Mouse (Mus musculus): ENCODE results near the gene Prkar2a. TPM values are rescaled to one million over a fixed set of nuclear protein-coding genes. Genes with fewer than 3 reads are reported as not detected.

The Prkar2a gene
- polyA plus RNA-seq, 1 experiment from 2014 or later = 57.1 TPM

DNA sequence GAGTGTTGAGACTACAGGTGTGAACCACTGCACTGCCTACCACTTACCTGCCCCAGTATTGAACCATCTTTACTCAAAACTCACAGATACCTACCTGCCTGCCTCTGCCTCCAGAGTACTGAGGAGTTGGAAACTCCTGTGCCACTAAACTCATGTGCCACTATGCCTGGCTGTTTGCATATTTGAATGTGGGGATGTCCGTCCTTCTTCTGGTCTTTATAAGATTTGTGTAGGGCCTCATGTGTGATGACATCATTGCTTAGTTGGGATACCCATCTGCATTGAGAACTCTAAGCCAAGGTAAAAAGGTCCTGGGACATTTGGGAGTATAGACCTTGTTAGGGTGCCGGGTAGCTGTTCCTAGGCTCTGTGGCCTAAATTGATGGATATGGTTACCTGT, 98.0 kb downstream of the Prkar2a start:
- Histone ChIP-seq H3K36me3 (peaks cover 5% of the 10 kb centered on the region; the same call in 1 of the 2 replicates), H3K4me1 (peaks cover 68% of the 10 kb centered on the region), H3K9me3 (no peaks in the 10 kb centered on the region), H3K27ac (replicated peaks) (no peak overlapping the region), H3K27me3 (no peaks in the 10 kb centered on the region), H3K4me2 (replicated peaks) (peak overlapping the region; percentile 18; the same call in 1 of the 2 replicates), H3K9ac (replicated peaks) (no peak overlapping the region), H3K4me3 (peak overlapping the region; percentile 12; the same call in 1 of the 2 replicates)
- ATAC-seq (ENCODE audit: low FRiP score, low read depth) = no peak
- 93% methylated on average over 2 of the region's 2 CpGs for WGBS

DNA sequence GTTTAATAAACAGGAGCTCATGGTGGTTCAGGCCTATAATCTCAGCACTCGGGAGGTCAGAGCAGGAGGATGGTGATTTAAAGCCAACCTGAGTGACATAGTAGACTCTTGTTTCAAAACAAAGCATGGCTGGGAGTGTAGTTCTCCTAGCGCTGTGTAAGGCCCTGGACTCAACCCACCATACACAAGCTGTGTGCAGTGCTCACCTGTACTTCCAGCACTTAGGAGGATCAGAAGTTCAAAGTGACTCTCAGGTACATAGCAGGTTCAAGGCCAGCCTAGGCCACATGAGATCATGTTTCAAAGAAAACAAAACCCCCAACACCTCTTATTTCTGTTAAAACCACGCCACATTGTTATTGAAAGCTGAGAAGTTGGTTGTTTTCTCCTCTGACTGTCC, 99.6 kb downstream of the Prkar2a start:
- Histone ChIP-seq H3K4me3 (no peak overlapping the region), H3K36me3 (peaks cover 5% of the 10 kb centered on the region; the same call in 1 of the 2 replicates), H3K4me1 (peaks cover 71% of the 10 kb centered on the region), H3K4me2 (replicated peaks) (peak overlapping the region; percentile 7; the same call in 1 of the 2 replicates), H3K27ac (replicated peaks) (no peak overlapping the region), H3K9ac (replicated peaks) (no peak overlapping the region), H3K27me3 (no peaks in the 10 kb centered on the region), H3K9me3 (no peaks in the 10 kb centered on the region)
- WGBS = 81% methylated on average over 3 of the region's 3 CpGs
- no peak for ATAC-seq (ENCODE audit: low FRiP score, low read depth)

DNA sequence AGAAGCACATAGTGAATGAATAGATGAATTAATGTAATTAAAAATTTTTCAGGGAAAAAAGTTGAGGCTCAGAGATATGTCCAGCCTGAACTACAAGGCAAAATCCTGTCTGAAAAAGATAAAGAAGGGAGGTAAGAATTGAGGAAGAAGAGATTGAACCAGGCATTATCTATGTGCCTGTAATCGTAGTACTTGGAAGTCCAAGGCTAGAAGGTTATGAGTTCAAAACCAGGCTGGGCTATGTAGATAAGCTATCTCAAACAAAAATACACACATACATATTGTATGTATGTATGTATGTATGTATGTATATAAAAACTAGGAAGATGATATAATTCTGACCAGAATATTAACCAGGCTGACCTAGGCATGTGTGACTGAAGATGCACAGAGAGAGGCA, 103.2 kb downstream of the Prkar2a start:
- no peak for ATAC-seq (ENCODE audit: low FRiP score, low read depth)
- WGBS = 93% methylated on average over 1 of the region's 1 CpGs
- peaks cover 77% of the 10 kb centered on the region for H3K4me1 ChIP-seq

DNA sequence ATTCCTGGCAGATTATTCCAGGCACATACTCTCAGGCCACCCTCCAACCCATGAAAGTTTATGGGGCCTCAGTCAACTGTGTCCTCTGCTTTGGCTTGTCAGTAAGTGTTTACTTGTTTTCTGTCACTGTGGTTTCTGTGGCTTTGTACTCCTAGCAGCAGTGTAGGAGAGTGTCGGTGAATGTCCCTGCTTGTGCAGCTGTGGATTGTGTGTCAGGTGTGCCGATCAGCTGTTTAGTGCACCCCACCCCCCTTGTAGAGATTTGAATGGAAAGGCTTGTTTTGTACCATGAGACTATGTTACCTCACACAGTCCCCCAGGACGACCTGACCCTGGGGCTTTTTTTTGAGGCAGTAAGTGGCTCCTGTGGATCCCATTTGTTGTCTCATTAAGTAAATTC, 103.6 kb downstream of the Prkar2a start:
- H3K9me3 ChIP-seq = no peaks in the 10 kb centered on the region
- peaks cover 21% of the 10 kb centered on the region for H3K36me3 ChIP-seq
- no peak overlapping the region for H3K4me2 ChIP-seq (replicated peaks)
- WGBS = 63% methylated on average over 3 of the region's 3 CpGs
- H3K4me1 ChIP-seq = peaks cover 73% of the 10 kb centered on the region
- H3K27ac ChIP-seq (replicated peaks) = no peak overlapping the region
- 0 out of 2 replicates have a peak overlapping the region, but pooled peaks have one; percentile 20 for H3K9ac ChIP-seq (replicated peaks)
- H3K27me3 ChIP-seq = no peaks in the 10 kb centered on the region
- ATAC-seq (ENCODE audit: low FRiP score, low read depth) = no peak
- no peak overlapping the region for H3K4me3 ChIP-seq

More for the DNA sequence above, 103.2 kb downstream of the Prkar2a start:
- no peak overlapping the region for H3K27ac ChIP-seq (replicated peaks)
- no peak overlapping the region for H3K4me2 ChIP-seq (replicated peaks)
- H3K27me3 ChIP-seq = no peaks in the 10 kb centered on the region
- no peak overlapping the region for H3K4me3 ChIP-seq
- 0 out of 2 replicates have a peak overlapping the region, but pooled peaks have one; percentile 20 for H3K9ac ChIP-seq (replicated peaks)
- H3K9me3 ChIP-seq = no peaks in the 10 kb centered on the region
- peaks cover 17% of the 10 kb centered on the region for H3K36me3 ChIP-seq

DNA sequence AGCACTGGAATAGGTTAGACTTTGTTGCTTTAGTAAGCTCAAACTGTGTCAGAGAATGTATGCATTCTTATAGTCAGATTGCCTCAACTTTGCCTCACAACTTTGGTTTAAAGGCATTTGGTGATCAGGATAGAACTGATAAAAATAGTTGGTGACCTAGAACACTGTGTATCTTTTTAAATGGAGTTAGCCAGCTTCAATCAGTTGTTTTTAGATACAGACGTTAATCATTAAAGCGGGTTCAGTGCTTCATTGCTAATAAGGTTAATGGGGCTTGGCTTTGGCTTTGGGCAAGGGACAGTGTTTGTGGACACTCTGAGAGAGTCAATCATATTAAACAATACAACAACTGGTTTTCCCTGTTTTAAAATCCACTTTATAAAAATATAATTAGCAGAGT, 106.2 kb downstream of the Prkar2a start:
- H3K4me1 ChIP-seq = peaks cover 52% of the 10 kb centered on the region
- WGBS = 70% methylated on average over 2 of the region's 2 CpGs

DNA sequence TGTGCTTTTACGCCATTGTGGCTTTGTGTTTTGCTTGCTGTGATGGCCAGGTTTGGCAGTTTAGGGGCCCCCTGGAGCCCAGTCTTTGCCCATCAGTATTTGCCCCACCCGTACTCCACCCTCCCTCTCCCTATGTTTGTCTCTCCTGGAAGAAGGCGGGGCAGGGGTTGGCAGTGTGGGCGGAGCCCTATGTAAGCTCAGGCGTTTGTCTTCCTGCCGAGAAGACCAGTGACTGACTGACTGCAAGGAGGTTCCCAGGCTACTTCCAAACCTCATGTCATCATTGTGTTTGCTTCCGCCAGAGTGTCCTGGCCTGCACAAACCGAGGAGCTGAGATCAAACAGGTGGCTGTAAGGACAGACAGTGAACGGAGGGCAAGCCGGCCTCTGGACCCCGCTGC, 106.6 kb downstream of the Prkar2a start:
- Histone ChIP-seq H3K9ac (replicated peaks) (no peak overlapping the region), H3K4me3 (no peak overlapping the region), H3K27ac (replicated peaks) (peak overlapping the region; percentile 25; the same call in 1 of the 2 replicates), H3K9me3 (no peaks in the 10 kb centered on the region), H3K4me1 (peaks cover 52% of the 10 kb centered on the region), H3K36me3 (peaks cover 48% of the 10 kb centered on the region), H3K27me3 (no peaks in the 10 kb centered on the region), H3K4me2 (replicated peaks) (peak overlapping the region; percentile 25; the same call in 1 of the 2 replicates)
- ATAC-seq (ENCODE audit: low FRiP score, low read depth) = peak; percentile 30; the same call in 1 of the 2 replicates
- 39% methylated on average over 11 of the region's 11 CpGs for WGBS

More for the DNA sequence above, 106.2 kb downstream of the Prkar2a start:
- Histone ChIP-seq H3K4me2 (replicated peaks) (no peak overlapping the region), H3K36me3 (peaks cover 45% of the 10 kb centered on the region), H3K27ac (replicated peaks) (no peak overlapping the region), H3K27me3 (no peaks in the 10 kb centered on the region), H3K4me3 (no peak overlapping the region), H3K9ac (replicated peaks) (no peak overlapping the region), H3K9me3 (no peaks in the 10 kb centered on the region)
- ATAC-seq (ENCODE audit: low FRiP score, low read depth) = no peak

DNA sequence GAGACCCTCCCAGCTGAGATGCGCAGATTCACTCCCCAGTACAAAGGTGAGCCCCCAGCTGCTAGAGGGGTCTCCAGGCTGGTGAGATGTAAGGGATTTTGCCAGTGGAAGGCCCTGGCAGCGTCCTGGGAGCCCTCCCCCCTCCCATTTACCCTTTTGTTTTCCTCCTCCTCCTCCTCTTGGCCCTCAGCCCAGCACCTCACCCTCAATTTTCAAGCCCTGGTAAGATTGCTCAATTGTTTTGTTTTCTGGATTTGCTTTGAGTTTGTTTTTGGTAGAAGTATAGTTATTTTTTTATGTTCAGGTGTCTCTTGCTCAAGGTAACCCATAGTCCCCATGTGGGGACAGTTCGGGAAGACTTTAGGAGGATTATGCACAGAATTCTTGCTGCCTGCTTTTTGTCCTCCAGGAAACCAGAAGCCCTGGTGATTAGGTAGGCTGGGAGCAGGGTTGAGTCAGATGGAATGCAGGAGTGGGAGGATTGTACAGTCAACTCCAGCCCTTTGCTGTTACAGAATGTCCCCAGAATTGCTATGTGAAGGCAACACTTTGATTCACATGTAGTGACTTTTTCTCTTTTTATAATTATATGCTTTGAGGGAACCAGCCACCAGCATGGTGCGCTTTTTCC, 107.4 kb downstream of the Prkar2a start:
- Histone ChIP-seq H3K9ac (replicated peaks) (no peak overlapping the region), H3K4me3 (no peak overlapping the region), H3K27me3 (no peaks in the 10 kb centered on the region), H3K36me3 (peaks cover 54% of the 10 kb centered on the region), H3K4me1 (peaks cover 48% of the 10 kb centered on the region), H3K9me3 (no peaks in the 10 kb centered on the region), H3K27ac (replicated peaks) (peak overlapping the region; percentile 25; the same call in 1 of the 2 replicates), H3K4me2 (replicated peaks) (no peak overlapping the region)
- no peak for ATAC-seq (ENCODE audit: low FRiP score, low read depth)
- WGBS = 72% methylated on average over 4 of the region's 4 CpGs

DNA sequence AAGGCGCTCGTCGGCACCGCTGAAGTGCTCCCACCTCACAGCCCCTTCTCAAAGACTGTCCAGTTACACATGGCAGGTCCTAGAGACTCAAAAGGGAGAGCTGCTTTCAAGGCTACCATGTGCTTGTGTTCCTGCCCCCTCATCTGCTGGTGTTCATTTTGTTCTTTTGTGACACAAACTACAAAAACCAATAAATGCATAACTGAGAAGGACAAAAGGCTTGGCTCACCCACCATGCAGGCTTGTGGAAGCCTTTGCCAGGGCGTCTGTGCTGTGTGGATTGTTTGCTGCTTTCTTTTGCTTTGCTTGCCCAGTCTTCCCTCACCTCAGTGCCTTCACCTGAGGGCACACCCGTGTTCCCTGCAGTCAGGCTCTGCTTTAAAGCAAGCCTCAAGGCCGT, 108.4 kb downstream of the Prkar2a start:
- H3K36me3 ChIP-seq = peaks cover 64% of the 10 kb centered on the region

DNA sequence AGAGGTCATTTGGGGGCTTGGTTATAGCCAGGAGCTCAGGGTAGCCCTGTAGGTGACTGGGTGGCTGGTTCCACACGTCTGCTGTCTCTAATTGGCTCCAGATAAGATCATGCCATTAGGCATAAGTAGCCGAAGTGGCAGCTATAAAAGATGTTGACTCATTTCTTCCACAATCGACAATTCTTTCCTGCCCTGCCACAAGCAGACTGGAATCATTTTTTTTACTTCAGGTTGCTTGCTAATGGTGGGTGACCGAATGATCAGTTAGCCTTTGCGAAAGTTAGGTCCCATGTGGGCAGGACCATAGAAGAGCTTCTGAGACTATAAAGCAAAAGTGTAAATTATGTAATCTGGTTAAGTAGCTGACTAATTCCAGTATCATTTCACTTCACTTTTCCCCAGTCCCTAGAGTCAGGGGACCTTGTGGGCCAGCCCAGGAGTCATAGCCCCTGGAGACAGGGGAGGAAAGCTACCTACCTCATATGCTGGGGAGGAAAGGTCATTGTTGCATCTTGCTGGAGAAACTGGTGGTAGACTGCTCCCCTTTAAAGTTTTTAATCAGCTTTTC, 109.5 kb downstream of the Prkar2a start:
- Histone ChIP-seq H3K36me3 (peaks cover 75% of the 10 kb centered on the region), H3K27me3 (no peaks in the 10 kb centered on the region), H3K4me2 (replicated peaks) (no peak overlapping the region), H3K4me1 (peaks cover 30% of the 10 kb centered on the region), H3K9ac (replicated peaks) (no peak overlapping the region), H3K4me3 (no peak overlapping the region), H3K9me3 (no peaks in the 10 kb centered on the region), H3K27ac (replicated peaks) (no peak overlapping the region)
- no peak for ATAC-seq (ENCODE audit: low FRiP score, low read depth)
- WGBS = 86% methylated on average over 5 of the region's 5 CpGs

More for the DNA sequence above, 108.4 kb downstream of the Prkar2a start:
- H3K27me3 ChIP-seq = no peaks in the 10 kb centered on the region
- H3K4me2 ChIP-seq (replicated peaks) = no peak overlapping the region
- no peak overlapping the region for H3K4me3 ChIP-seq
- H3K4me1 ChIP-seq = peaks cover 41% of the 10 kb centered on the region
- no peak for ATAC-seq (ENCODE audit: low FRiP score, low read depth)
- WGBS = 95% methylated on average over 7 of the region's 7 CpGs
- no peaks in the 10 kb centered on the region for H3K9me3 ChIP-seq
- H3K9ac ChIP-seq (replicated peaks) = no peak overlapping the region
- H3K27ac ChIP-seq (replicated peaks) = no peak overlapping the region

DNA sequence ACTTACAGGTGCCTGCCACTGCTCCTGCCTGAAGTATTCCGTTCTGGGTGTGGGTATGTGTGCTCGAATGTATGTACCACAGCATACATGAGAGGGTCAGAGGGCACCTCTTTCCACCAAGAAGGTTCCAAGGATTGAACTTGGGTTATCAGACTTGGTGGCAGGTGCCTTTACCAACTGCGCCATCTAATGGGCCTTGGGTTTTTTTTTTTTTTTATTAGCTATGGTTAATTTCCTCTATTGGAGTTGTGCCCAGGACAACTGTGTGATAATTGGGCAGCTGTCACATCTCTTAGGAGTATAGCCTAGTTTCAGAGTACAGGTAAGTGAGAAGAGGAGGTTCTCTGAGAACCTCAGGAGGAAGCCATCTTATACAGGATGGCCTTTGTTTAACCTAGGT, 110.5 kb downstream of the Prkar2a start:
- Histone ChIP-seq H3K27me3 (no peaks in the 10 kb centered on the region), H3K9ac (replicated peaks) (no peak overlapping the region), H3K27ac (replicated peaks) (no peak overlapping the region), H3K36me3 (peaks cover 85% of the 10 kb centered on the region), H3K4me3 (no peak overlapping the region), H3K9me3 (no peaks in the 10 kb centered on the region), H3K4me2 (replicated peaks) (no peak overlapping the region), H3K4me1 (peaks cover 21% of the 10 kb centered on the region)
- 85% methylated on average over 3 of the region's 3 CpGs for WGBS
- no peak for ATAC-seq (ENCODE audit: low FRiP score, low read depth)

Measured in midbrain, embryonic 12.5 days (tissue).